Comparison of ENCODE assay signal across 8 mouse cellular contexts in the genomic region with DNA sequence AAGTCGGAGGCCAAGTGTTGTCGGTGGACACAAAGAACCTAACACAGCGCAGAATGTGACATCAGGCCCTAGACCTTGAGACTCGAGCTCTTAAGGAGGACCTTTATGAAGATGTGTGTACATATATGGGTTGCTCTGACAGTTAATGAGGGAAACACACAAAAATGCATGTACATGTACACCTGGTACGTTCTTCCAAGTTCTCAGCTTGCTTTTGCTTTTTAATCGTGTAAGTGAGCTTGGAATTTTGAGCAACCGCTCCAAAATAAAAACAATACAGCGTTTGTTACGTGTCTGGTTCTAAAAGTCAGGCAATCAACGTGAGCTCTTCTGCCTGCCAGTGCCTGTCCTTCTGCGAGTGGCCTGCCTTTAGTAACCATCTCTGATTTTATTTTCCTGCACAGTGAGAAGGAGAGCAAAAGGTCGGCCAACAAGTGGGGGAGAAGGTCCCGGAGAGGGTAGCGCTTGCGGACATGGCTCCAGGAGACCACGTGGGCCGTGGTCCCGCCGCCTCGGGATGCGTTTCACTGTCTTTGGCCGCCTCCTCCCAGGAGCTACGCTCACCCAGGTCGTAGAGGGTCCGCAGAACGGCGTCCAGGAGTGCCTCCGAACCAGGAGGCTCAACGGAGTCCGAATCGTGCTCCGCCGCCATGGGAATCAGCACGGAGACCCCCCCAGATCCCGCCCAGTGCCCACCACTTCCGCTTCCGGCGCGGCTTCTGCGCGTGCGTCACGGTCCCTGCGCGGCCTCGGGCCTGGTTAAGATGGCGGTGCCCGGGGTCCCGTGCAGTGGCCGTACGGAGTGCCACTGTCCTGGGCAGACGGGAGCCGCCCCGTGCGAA. TPM values are rescaled to one million over a fixed set of nuclear protein-coding genes. Genes with fewer than 3 reads are reported as not detected.
DNase-seq lines count a peak whose midpoint lies in the region; ATAC-seq lines count a peak whose summit lies in the region.

A gene (plus strand): TSS at position 713 of the 842 bp plus-strand sequence.
A gene (minus strand): TSS at position 800 of the 842 bp plus-strand sequence.

- no peaks in the 10 kb centered on the region for H3K27me3 ChIP-seq in heart, embryonic 14.5 days (ENCODE audit: control insufficient read depth, insufficient read depth, low read length)
- no peaks in the 10 kb centered on the region for H3K27me3 ChIP-seq in liver, embryonic 13.5 days
- H3K27me3 ChIP-seq in stomach, embryonic 16.5 days (ENCODE audit: control insufficient read depth, insufficient read depth, low read length), result no peaks in the 10 kb centered on the region

- no peaks in the 10 kb centered on the region for H3K9me3 ChIP-seq in heart, embryonic 14.5 days (ENCODE audit: control insufficient read depth, low read length)
- H3K9me3 ChIP-seq in liver, embryonic 13.5 days (replicated peaks), result no peaks in the 10 kb centered on the region
- no peaks in the 10 kb centered on the region for H3K9me3 ChIP-seq in stomach, embryonic 16.5 days (replicated peaks; ENCODE audit: control insufficient read depth, low read length)

- peak within 1 kb of the TSS; percentile 76 for H3K4me2 ChIP-seq in heart, embryonic 14.5 days (ENCODE audit: low read length)
- peak within 1 kb of the TSS; percentile 84 for H3K4me2 ChIP-seq in liver, embryonic 13.5 days
- H3K4me2 ChIP-seq in stomach, embryonic 16.5 days (ENCODE audit: low read depth, low read length), result peak within 1 kb of the TSS; percentile 85

- DNase-seq in CD4-positive, CD25-positive, alpha-beta regulatory T cell, adult 2 months (ENCODE audit: low read depth, low spot score), result peak; percentile 94
- DNase-seq in fibroblast of lung, adult 2 months (ENCODE audit: low read depth), result peak; percentile 58
- DNase-seq in kidney, postnatal 14 days, result peak; percentile 95
- DNase-seq in liver, embryonic 13.5 days, result peak; percentile 83
- peak; percentile 98 for DNase-seq in neural tube, embryonic 10.5 days (ENCODE audit: extremely low spot score, low spot score)

- ATAC-seq in heart, embryonic 14.5 days (ENCODE audit: insufficient number of reproducible peaks, insufficient read depth, low FRiP score, low read depth), result peak; percentile 96
- peak; percentile 93 for ATAC-seq in liver, embryonic 13.5 days (ENCODE audit: low read depth)
- peak; percentile 98 for ATAC-seq in stomach, embryonic 16.5 days (ENCODE audit: insufficient read depth, low FRiP score)

- H3K36me3 ChIP-seq in heart, embryonic 14.5 days (ENCODE audit: control insufficient read depth, insufficient read depth, low read length), result peaks cover 37% of the 10 kb centered on the region
- H3K36me3 ChIP-seq in liver, embryonic 13.5 days, result peaks cover 39% of the 10 kb centered on the region
- peaks cover 16% of the 10 kb centered on the region for H3K36me3 ChIP-seq in stomach, embryonic 16.5 days (ENCODE audit: control insufficient read depth, insufficient read depth, low read length)

- WGBS in heart, embryonic 14.5 days, result 1% methylated on average over 55 of the region's 55 CpGs
- under 1% methylated on average over 55 of the region's 55 CpGs for WGBS in liver, embryonic 13.5 days (ENCODE audit: insufficient replicate concordance)
- WGBS in stomach, embryonic 16.5 days, result 1% methylated on average over 55 of the region's 55 CpGs

- peak within 1 kb of the TSS; percentile 71 for H3K4me3 ChIP-seq in brown adipose tissue, adult 24 weeks (ENCODE audit: insufficient read depth, low read depth, low read length)
- peak within 1 kb of the TSS; percentile 94 to 98 for H3K4me3 ChIP-seq in heart, embryonic 14.5 days (ENCODE audit: control insufficient read depth in 1 of 2, insufficient read depth in 1 of 2, low read depth in 1 of 2, low read length in 2 of 2)
- peak within 1 kb of the TSS; percentile 92 for H3K4me3 ChIP-seq in liver, embryonic 13.5 days (replicated peaks)
- H3K4me3 ChIP-seq in stomach, embryonic 16.5 days (replicated peaks; ENCODE audit: low read length), result peak within 1 kb of the TSS; percentile 93

- peaks cover 5% of the 10 kb centered on the region for H3K4me1 ChIP-seq in brown adipose tissue, adult 24 weeks (ENCODE audit: control insufficient read depth, insufficient read depth, insufficient read length, low read length)
- H3K4me1 ChIP-seq in heart, embryonic 14.5 days (ENCODE audit: control insufficient read depth in 2 of 2, insufficient read depth in 2 of 2, low read length in 2 of 2), result peaks cover 25 to 42% of the 10 kb centered on the region in 2 experiments
- peaks cover 69% of the 10 kb centered on the region for H3K4me1 ChIP-seq in liver, embryonic 13.5 days (replicated peaks)
- H3K4me1 ChIP-seq in stomach, embryonic 16.5 days (ENCODE audit: control insufficient read depth, insufficient read depth, low read length), result peaks cover 7% of the 10 kb centered on the region

- peak within 1 kb of the TSS; percentile 97 for H3K9ac ChIP-seq in heart, embryonic 14.5 days (ENCODE audit: low read length)
- H3K9ac ChIP-seq in liver, embryonic 13.5 days, result peak within 1 kb of the TSS; percentile 94
- peak within 1 kb of the TSS; percentile 98 for H3K9ac ChIP-seq in stomach, embryonic 16.5 days (ENCODE audit: low read length)

- H3K27ac ChIP-seq in brown adipose tissue, adult 24 weeks (replicated peaks; ENCODE audit: low read depth, low read length), result peak within 1 kb of the TSS; percentile 82
- H3K27ac ChIP-seq in heart, embryonic 14.5 days (replicated peaks in 1 of 2; ENCODE audit: control insufficient read depth in 1 of 2, insufficient read depth in 1 of 2, low read depth in 2 of 2, low read length in 2 of 2), result peak within 1 kb of the TSS; percentile 90 to 92
- H3K27ac ChIP-seq in liver, embryonic 13.5 days, result peak within 1 kb of the TSS; percentile 88
- H3K27ac ChIP-seq in stomach, embryonic 16.5 days (ENCODE audit: low read length), result peak within 1 kb of the TSS; percentile 93

RNA-seq across cellular contexts. Expression of the first gene that starts in this region (rescaled TPM):
- polyA plus RNA-seq in brown adipose tissue, adult 24 weeks (2012; ENCODE audit: insufficient read depth, insufficient read length, missing spikeins), result 133 and 153 TPM in 2 replicates
- polyA plus RNA-seq in heart, embryonic 14.5 days (2014; fragmentation: Nextera tagmentation; extraction: Ambion mirVana), result 115 and 117 TPM in 2 replicates
- polyA plus RNA-seq in liver, embryonic 13.5 days (2015; fragmentation: Nextera tagmentation; extraction: Ambion mirVana), result 47.3 and 53.9 TPM in 2 replicates
- 86.4 and 90.1 TPM in 2 replicates for polyA plus RNA-seq in stomach, embryonic 16.5 days (2015; fragmentation: Nextera tagmentation; extraction: Ambion mirVana)

RNA-seq across cellular contexts. Expression of the second gene that starts in this region (rescaled TPM):
- polyA plus RNA-seq in brown adipose tissue, adult 24 weeks (2012; ENCODE audit: insufficient read depth, insufficient read length, missing spikeins), result 12.9 and 17.1 TPM in 2 replicates
- 41.9 and 43.8 TPM in 2 replicates for polyA plus RNA-seq in heart, embryonic 14.5 days (2014; fragmentation: Nextera tagmentation; extraction: Ambion mirVana)
- polyA plus RNA-seq in liver, embryonic 13.5 days (2015; fragmentation: Nextera tagmentation; extraction: Ambion mirVana), result 28.9 and 35.3 TPM in 2 replicates
- 42.1 TPM in 2 replicates for polyA plus RNA-seq in stomach, embryonic 16.5 days (2015; fragmentation: Nextera tagmentation; extraction: Ambion mirVana)

Comparison
In these comparisons a context has a peak if more than half of its experiments do, and no peak if none do; other contexts are left out.
1. Peak in every context shown above with its lines: DNase-seq, ATAC-seq, H3K4me3 ChIP-seq and H3K27ac ChIP-seq.